Mouse (Mus musculus): Measurements from ENCODE around the gene Usp16.

Usp16 gene

GRCm38 (mm10) chr16:87454419-87455179 is at the start of gene Usp16:
TSS of gene Usp16 (plus strand) at chr16:87454703.
- in situ Hi-C loops (cut with MboI; ENCODE audit: unreplicated experiment in 2 of 2) = no loop called here

GRCm38 (mm10) chr16:87405001-87405400 is 49.5 kb upstream of the Usp16 start:
- in situ Hi-C loops (cut with MboI; ENCODE audit: unreplicated experiment in 2 of 2) = no loop called here

- in situ Hi-C loops (cut with MboI; ENCODE audit: unreplicated experiment in 2 of 2) = no loop called here
Observed at GRCm38 (mm10) chr16:87420662-87421061, 33.8 kb upstream of the Usp16 start.

- in situ Hi-C loops (cut with MboI; ENCODE audit: unreplicated experiment in 2 of 2) = no loop called here
Observed at GRCm38 (mm10) chr16:87427516-87427915, 27.0 kb upstream of the Usp16 start.

GRCm38 (mm10) chr16:87432033-87432814 is 22.3 kb upstream of the Usp16 start, which contains the start of gene Ltn1:
TSS of gene Ltn1 (minus strand) at chr16:87432612.
- in situ Hi-C loops (cut with MboI; ENCODE audit: unreplicated experiment in 2 of 2) = no loop called here

GRCm38 (mm10) chr16:87434266-87434665 is 20.2 kb upstream of the Usp16 start:
- in situ Hi-C loops (cut with MboI; ENCODE audit: unreplicated experiment in 2 of 2) = no loop called here

- in situ Hi-C loops (cut with MboI; ENCODE audit: unreplicated experiment in 2 of 2) = no loop called here
Observed at GRCm38 (mm10) chr16:87434946-87435345, 19.6 kb upstream of the Usp16 start.

GRCm38 (mm10) chr16:87435411-87436205 is 18.9 kb upstream of the Usp16 start:
- in situ Hi-C loops (cut with MboI; ENCODE audit: unreplicated experiment in 2 of 2) = no loop called here

DNA sequence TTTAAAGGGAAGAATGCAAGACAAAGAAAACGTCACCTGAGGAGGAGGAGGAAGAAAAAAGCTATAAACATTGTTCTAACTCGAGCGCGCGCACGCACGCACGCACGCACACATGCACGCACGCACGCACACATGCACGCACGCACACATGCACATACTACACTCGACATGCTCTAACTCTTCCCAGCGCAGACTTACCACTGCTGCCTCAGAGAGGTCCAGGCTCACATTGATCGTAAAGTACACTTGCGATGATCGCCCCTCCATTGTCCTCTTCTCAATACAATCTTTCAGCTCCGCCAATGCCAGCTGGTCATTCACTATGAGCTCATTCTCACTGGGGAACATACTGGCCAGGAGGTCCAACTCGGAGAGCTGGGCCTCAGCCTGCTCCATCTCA is 17.4 kb upstream of the Usp16 start:
- in situ Hi-C loops (cut with MboI; ENCODE audit: unreplicated experiment in 2 of 2) = no loop called here

- in situ Hi-C loops (cut with MboI; ENCODE audit: unreplicated experiment in 2 of 2) = no loop called here
Observed at GRCm38 (mm10) chr16:87438697-87439096, 15.8 kb upstream of the Usp16 start.

DNA sequence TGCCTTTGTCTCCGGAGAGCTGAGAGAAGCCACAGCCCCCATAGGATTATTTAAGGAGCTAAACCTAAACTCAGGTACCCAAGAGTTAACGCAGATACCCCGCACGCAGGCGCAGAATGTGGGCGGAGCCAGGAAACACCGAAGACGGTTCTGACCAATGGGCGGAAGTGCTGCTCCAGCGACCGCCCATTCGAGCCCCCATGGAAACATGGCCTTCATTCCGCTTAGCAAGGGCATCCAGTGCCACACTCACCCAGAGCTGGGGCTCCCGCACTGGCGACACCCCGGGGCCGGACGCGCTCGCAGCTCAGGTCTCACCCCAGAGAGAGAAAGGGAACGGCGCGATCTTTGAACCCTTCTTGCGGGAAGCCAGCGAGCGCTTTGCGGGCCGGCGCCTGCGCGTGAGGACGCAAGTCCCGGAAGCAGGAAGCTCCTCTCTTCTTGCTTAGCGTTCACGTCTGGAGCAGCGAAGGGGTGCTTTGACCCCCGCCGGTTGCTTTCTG is 14.3 kb upstream of the Usp16 start, which contains the start of gene Rwdd2b:
Rwdd2b (minus strand) TSS at position 390 of the 503 bp plus-strand sequence.
- in situ Hi-C loops (cut with MboI; ENCODE audit: unreplicated experiment in 2 of 2) = no loop called here

DNA sequence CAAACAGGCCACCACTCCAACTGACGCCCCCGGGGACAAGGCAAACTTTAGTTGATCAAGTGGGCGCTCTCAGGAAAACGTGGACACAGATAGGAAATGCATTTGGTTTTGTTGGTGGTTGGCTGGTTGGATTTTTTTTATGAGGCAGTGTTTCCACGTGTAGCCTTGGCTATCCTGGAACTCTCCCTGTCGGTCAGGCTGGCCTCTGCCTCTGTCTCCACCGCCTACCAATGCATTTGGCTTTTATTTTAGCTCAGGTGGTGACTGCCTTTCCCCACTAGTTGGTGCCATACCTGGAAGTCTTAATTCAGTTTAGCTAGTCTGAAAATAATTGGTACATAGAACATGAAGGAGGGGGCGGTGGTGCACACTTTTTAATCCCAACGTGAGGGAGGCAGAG is 13.4 kb upstream of the Usp16 start:
- in situ Hi-C loops (cut with MboI; ENCODE audit: unreplicated experiment in 2 of 2) = no loop called here

- in situ Hi-C loops (cut with MboI; ENCODE audit: unreplicated experiment in 2 of 2) = no loop called here
Observed at GRCm38 (mm10) chr16:87442291-87442690, 12.2 kb upstream of the Usp16 start.

DNA sequence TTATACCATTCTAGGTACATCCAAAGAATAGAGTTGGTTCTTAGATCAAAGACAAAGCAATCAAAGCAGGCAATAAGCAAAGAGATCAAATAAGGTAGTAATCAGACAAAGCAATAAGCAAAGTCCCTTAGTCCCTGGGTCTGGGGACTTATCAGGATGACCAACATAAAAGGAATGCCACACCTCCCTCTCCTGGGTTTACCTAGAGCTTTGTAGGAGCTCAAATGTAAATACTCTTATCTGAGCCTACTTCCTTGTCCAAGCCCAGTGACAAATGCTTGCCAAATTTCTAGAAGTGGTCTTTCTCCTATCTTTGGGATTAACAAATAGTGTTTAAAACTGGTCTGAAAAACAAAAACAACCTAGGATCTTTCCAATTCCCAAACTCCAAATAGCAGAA is 11.3 kb upstream of the Usp16 start:
- in situ Hi-C loops (cut with MboI; ENCODE audit: unreplicated experiment in 2 of 2) = no loop called here

GRCm38 (mm10) chr16:87444071-87444470 is 10.4 kb upstream of the Usp16 start:
- in situ Hi-C loops (cut with MboI; ENCODE audit: unreplicated experiment in 2 of 2) = no loop called here

DNA sequence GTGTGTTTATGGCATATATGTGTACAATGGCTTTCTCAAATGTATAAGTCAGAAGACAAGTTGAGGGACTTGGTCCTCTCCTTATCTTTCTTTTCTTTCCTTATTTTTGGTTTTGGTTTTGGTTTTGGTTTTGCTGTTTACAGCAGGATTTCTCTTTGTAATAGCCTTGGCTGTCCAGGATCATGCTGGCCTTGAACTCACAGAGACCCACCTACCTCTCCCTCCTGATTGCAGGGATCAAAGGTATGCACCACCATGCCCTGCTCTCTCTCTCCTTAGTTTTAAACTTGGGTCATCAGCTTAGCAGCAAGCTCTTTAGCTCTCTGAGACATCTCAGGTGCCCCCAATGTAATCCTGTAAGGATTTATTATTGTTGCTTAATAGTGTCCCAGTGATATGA is 9.4 kb upstream of the Usp16 start:
- in situ Hi-C loops (cut with MboI; ENCODE audit: unreplicated experiment in 2 of 2) = no loop called here

DNA sequence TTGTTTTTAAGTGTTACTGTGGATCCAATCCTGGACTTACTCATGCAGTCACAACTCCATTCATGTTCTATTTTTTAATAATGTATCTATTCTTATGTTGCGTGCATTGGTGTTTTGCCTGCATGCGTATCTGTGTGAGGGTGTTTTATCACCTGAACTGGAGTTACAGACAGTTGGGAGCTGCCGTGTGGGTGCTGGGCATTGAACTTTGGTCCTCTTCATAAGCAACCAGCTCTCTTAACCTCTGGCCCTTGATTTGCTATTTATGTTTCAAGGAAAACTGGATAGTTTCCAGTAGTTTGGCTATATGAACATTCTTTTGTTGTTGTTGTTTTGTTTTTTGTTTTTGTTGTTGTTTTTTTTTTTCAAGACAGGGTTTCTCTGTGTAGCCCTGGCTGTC is 9.0 kb upstream of the Usp16 start:
- in situ Hi-C loops (cut with MboI; ENCODE audit: unreplicated experiment in 2 of 2) = no loop called here

DNA sequence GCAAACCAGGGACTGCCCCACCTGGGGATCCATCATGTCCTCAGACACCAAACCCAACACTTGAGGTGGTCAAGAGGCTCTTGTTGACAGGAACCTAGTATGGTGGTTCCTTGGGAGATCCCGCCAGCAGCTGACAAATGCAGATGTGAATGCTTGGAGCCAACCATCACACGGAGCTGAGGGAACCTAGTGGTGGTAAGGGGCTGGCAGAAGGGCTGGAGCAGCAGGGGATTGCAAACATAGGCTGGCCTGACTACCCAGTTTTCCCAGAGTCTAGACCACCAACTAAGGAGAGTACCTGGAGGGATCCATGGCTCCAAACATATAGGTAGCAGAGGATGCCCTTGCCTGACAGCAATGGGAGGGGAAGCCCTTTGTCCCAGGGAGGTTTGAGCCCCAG is 1.3 kb upstream of the Usp16 start:
- in situ Hi-C loops (cut with MboI; ENCODE audit: unreplicated experiment in 2 of 2) = no loop called here

- in situ Hi-C loops (cut with MboI; ENCODE audit: unreplicated experiment in 2 of 2) = no loop called here
Observed at GRCm38 (mm10) chr16:87455180-87455611, 693 bp downstream of the Usp16 start.

GRCm38 (mm10) chr16:87458752-87459151 is 4.2 kb downstream of the Usp16 start:
- in situ Hi-C loops (cut with MboI; ENCODE audit: unreplicated experiment in 2 of 2) = no loop called here

DNA sequence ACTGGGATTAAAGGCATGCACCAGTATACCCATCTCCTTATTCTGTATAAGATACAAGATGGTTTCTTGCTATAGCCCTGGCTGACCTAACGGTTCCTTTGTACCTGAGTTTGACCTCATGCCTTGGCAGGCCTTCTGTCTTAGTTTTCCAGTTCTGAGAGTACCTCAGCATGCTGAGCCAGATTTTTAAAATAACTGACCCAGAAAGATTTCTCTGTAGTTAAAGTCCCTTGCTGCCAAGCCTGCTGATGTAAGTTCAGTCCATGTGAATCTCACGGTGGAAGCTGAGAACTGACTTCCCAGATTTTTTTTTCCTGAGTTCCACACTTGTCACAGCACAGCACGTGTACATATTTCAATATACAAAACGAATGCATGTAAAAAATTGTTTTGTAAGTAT is 16.1 kb downstream of the Usp16 start:
- in situ Hi-C loops (cut with MboI; ENCODE audit: unreplicated experiment in 2 of 2) = no loop called here

All from v-Abl transformed pro-B cells (cell line).